Mouse (Mus musculus) A20 (cell line): ENCODE measurements around the gene Gm28360.
"Not testable (repeated sequence)": the region's sequence is repeated elsewhere in the genome, so short reads cannot be mapped to it uniquely, and the experiment has no call there.

Source experiments
- DNase-seq: peaks from one replicate; pipeline ENCODE4 v3.0.0-alpha.2; 2011; ENCODE audit warnings: low read depth, low spot score

The Gm28360 gene

DNA sequence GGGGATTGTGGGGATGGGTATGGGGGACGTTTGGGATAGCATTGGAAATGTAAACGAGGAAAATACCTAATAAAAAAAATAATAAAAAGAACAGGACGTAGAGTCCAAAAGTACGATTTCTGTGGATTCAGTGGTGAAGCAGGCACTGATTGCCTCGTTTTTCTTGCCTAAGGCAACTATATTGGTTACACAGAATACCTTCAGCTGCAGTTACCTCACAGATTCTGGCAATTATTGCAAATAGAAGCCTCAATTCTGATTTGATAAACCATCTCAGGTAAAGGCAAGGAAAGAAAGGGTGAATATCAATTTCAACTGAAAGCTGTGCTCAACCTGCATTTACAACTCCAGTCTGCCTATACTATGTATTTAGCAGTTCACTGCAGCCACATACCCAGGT lies at the start of gene Gm28360:
TSS of gene Gm28360 (plus strand) at position 301 of the 400 bp plus-strand sequence.
- not testable (repeated sequence) for DNase-seq

DNA sequence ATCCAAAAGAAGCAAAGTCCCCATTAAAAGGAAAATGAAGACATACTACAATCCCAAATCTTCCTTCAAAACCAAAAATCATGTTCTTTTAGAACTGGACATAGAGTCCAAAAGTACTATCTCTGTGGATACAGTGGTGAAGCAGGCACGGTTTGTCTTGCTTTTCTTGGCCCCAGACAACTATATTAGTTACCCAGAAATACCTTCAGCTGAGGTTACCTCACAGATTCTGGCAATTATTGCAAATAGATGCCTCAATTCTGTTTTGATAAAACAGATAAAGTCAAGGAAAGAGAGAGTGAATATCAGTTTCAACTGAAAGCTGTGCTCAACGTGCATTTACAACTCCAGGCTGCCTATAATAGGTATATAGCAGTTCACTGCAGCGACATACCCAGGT lies 49.0 kb upstream of the Gm28360 start, which contains the start of gene B020011L13Rik:
TSS of gene B020011L13Rik (plus strand) at position 301 of the 400 bp plus-strand sequence.
- not testable (repeated sequence) for DNase-seq

DNA sequence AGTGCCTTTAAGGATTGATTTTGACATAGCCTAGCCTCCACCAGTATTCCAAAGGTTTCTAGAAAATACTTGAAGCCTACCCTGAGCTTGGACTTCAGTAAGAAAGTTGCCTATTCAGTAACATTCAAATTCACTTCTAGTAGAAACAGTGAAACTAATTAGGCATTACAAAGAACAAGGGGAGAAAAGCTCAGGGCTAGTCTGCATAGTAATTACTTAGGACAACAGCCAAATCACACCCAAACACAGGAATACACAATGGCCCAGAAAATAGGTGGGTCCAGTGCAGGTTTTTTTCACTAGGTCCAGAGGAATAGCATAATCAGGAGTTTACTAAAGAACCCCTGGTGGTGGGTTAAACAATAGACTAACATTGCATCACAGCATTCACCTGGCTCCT lies 13.6 kb upstream of the Gm28360 start:
- DNase-seq = not testable (repeated sequence)

DNA sequence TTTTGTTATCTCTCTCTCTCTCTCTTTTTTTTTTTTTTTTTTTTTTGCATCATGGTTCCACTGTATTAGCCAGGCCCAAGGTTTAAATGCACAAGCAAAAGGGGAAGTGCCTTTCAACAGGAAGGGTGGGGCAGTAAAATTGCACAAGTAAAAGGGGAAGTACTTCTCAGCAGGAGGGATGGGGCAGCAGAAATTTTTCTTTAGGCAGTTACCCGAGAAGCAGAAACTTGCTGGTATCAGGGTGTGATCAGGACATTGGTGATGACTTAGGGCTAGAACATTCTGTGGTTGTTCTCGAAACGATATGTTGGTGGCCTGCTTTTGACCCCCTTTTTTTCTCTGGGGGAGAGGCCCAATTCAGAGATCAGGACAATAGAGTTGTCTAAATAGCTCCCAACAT lies 21.8 kb downstream of the Gm28360 start:
- peak; percentile 2 for DNase-seq
